Mouse (Mus musculus) stomach, embryonic 15.5 days (tissue): Measurements from ENCODE around the gene Fam129b. TPM values are rescaled to one million over a fixed set of nuclear protein-coding genes. Genes with fewer than 3 reads are reported as not detected.

Source experiments
- ATAC-seq: fragments of 200-750 bp; cut with Nextera tagmentation; 2 replicates; pipeline ENCODE4 v1.8.0; 2017; ENCODE audit warnings: low read depth, moderate number of reproducible peaks, moderate TSS enrichment; ENCODE audit not compliant: insufficient read depth, low FRiP score
- H3K27ac ChIP-seq: fragments of 300-500 bp; sonication (generic); 2 replicates; pipeline ENCODE4 v1.5.1; 2015; ENCODE audit warnings: mild to moderate bottlenecking, inconsistent platforms
- H3K27me3 ChIP-seq: fragments of 300-500 bp; sonication (generic); replicated peaks from 2 replicates; pipeline ENCODE4 v1.6.1; 2015; ENCODE audit warnings: inconsistent platforms
- H3K36me3 ChIP-seq: fragments of 300-500 bp; sonication (generic); 2 replicates; pipeline ENCODE4 v1.6.1; 2015; ENCODE audit warnings: inconsistent platforms
- H3K4me1 ChIP-seq: fragments of 300-500 bp; sonication (generic); 2 replicates; pipeline ENCODE4 v1.6.1; 2015; ENCODE audit warnings: inconsistent platforms
- H3K4me2 ChIP-seq: fragments of 300-500 bp; sonication (generic); 2 replicates; pipeline ENCODE4 v1.6.1; 2015; ENCODE audit warnings: mild to moderate bottlenecking, inconsistent platforms
- H3K4me3 ChIP-seq: fragments of 300-500 bp; sonication (generic); replicated peaks from 2 replicates; pipeline ENCODE4 v1.5.1; 2015; ENCODE audit warnings: inconsistent platforms
- H3K9ac ChIP-seq: fragments of 300-500 bp; sonication (generic); 2 replicates; pipeline ENCODE4 v1.6.1; 2015; ENCODE audit warnings: inconsistent platforms
- H3K9me3 ChIP-seq: fragments of 300-500 bp; sonication (generic); 2 replicates; pipeline ENCODE4 v1.6.1; 2016; ENCODE audit warnings: inconsistent platforms
- WGBS: fragments of 180-500 bp; shearing (Covaris S2); methylation state at CpG from one replicate; pipeline ENCODE4 v1.1.7; 2015; 5-methylcytosine and 5-hydroxymethylcytosine counted together
- polyA plus RNA-seq: library from polyadenylated mRNA; unstranded; fragments of >200 nt; fragmentation: Nextera tagmentation; extraction: Ambion mirVana; gene quantifications from 2 replicates; pipeline ENCODE4 v1.2.1, GENCODE M21; 2015

The Fam129b gene
- polyA plus RNA-seq, result 67.1 and 73.6 TPM in 2 replicates

- peaks cover 56% of the 10 kb centered on the region for H3K4me1 ChIP-seq
- H3K36me3 ChIP-seq, result no peaks in the 10 kb centered on the region
- H3K9me3 ChIP-seq, result no peaks in the 10 kb centered on the region
- no peaks in the 10 kb centered on the region for H3K27me3 ChIP-seq
- under 1% methylated on average over 60 of the region's 68 CpGs for WGBS
- H3K9ac ChIP-seq, result peak within 1 kb of the TSS; percentile 94
- peak within 1 kb of the TSS; percentile 95 for H3K27ac ChIP-seq
- ATAC-seq, result peak; percentile 82
- H3K4me3 ChIP-seq, result peak within 1 kb of the TSS; percentile 83
- peak within 1 kb of the TSS; percentile 85 for H3K4me2 ChIP-seq
Measured at GRCm38 (mm10) chr2:32875675-32876489, at the start of gene Fam129b. Fam129b (plus strand) TSS chr2:32876114.

DNA sequence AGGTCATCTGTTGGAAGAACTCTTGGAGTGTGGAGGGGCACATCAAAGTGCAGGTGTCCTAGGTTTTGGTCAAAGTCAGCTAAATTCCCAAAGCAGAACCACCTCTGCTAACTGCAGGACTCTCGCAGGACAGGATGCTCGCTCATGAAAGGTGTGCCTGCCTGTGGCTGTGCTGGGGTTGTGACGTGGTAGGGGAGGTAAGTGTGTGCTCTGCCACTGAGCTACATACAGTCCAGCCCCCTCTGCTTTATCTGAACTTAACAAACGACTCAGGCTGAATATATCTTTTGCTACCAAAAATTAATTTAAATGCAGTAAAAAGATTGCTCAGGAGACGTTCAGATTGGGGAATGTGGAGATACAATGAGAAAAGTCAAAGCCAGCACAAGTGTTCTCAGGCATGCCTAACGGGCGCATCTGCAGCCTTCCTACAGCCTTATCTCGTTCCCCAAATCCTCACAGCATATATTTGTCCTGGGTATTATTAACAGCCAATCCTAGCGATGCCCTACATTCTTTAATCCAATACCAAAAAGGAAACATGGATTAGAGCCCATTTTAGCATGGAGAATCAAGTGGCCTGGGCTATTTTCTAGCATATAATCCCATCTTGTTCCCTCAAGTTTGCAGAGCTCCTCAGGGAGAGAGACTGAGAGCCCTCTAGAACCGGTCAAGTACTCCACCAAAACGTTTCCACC, 46.8 kb upstream of the Fam129b start:
- no peaks in the 10 kb centered on the region for H3K36me3 ChIP-seq
- H3K4me2 ChIP-seq, result no peak overlapping the region
- no peak overlapping the region for H3K27ac ChIP-seq
- 73% methylated on average over 11 of the region's 11 CpGs for WGBS
- no peak for ATAC-seq
- H3K4me1 ChIP-seq, result peaks cover 4% of the 10 kb centered on the region; the same call in 1 of the 2 replicates
- no peak overlapping the region for H3K4me3 ChIP-seq
- H3K9me3 ChIP-seq, result no peaks in the 10 kb centered on the region
- no peak overlapping the region for H3K9ac ChIP-seq
- no peaks in the 10 kb centered on the region for H3K27me3 ChIP-seq

- Histone ChIP-seq H3K4me2 (peak overlapping the region; percentile 30; the same call in 1 of the 2 replicates), H3K27me3 (no peaks in the 10 kb centered on the region), H3K27ac (peak overlapping the region; percentile 77), H3K4me3 (no peak overlapping the region), H3K36me3 (no peaks in the 10 kb centered on the region), H3K9me3 (no peaks in the 10 kb centered on the region), H3K4me1 (peaks cover 11% of the 10 kb centered on the region), H3K9ac (no peak overlapping the region)
- ATAC-seq, result no peak
- 27% methylated on average over 7 of the region's 7 CpGs for WGBS
Measured at GRCm38 (mm10) chr2:32834496-32834895, 41.4 kb upstream of the Fam129b start.

DNA sequence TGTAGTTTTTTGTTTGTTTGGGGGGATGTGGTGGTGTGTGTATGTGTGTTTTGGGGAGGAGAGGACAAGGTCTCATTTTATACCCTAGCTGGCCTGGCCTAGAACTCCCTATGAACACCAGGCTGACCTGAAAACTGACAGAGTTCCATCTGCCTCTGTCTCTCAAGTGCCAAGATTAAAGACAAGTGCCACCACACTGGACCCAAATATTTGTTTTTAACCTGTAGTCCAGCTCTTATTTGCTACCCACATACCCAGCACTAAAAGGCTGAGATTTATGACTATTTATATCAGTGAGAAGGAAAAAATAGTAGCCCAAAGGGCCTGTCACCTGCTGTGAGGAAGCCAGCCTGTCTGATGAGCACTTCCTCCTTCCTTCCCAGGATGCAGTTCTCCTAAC, 40.3 kb upstream of the Fam129b start:
- no peak overlapping the region for H3K4me2 ChIP-seq
- H3K4me1 ChIP-seq, result peaks cover 11% of the 10 kb centered on the region
- H3K27ac ChIP-seq, result peak overlapping the region; percentile 77; the same call in 1 of the 2 replicates
- no peaks in the 10 kb centered on the region for H3K9me3 ChIP-seq
- ATAC-seq, result no peak
- H3K9ac ChIP-seq, result no peak overlapping the region
- H3K4me3 ChIP-seq, result no peak overlapping the region
- no peaks in the 10 kb centered on the region for H3K27me3 ChIP-seq
- H3K36me3 ChIP-seq, result no peaks in the 10 kb centered on the region

- Histone ChIP-seq H3K27me3 (no peaks in the 10 kb centered on the region), H3K9ac (no peak overlapping the region), H3K4me3 (no peak overlapping the region), H3K9me3 (no peaks in the 10 kb centered on the region), H3K4me1 (peaks cover 11% of the 10 kb centered on the region), H3K27ac (no peak overlapping the region), H3K4me2 (no peak overlapping the region), H3K36me3 (no peaks in the 10 kb centered on the region)
- ATAC-seq, result no peak
- 60% methylated on average over 9 of the region's 9 CpGs for WGBS
Measured at GRCm38 (mm10) chr2:32838147-32838884, 37.6 kb upstream of the Fam129b start.

- ATAC-seq, result no peak
- Histone ChIP-seq H3K36me3 (no peaks in the 10 kb centered on the region), H3K27me3 (no peaks in the 10 kb centered on the region), H3K4me2 (no peak overlapping the region), H3K9me3 (no peaks in the 10 kb centered on the region), H3K4me1 (peaks cover 11% of the 10 kb centered on the region), H3K27ac (no peak overlapping the region), H3K9ac (no peak overlapping the region), H3K4me3 (no peak overlapping the region)
- WGBS, result 67% methylated on average over 2 of the region's 2 CpGs
Measured at GRCm38 (mm10) chr2:32839261-32839660, 36.7 kb upstream of the Fam129b start.

DNA sequence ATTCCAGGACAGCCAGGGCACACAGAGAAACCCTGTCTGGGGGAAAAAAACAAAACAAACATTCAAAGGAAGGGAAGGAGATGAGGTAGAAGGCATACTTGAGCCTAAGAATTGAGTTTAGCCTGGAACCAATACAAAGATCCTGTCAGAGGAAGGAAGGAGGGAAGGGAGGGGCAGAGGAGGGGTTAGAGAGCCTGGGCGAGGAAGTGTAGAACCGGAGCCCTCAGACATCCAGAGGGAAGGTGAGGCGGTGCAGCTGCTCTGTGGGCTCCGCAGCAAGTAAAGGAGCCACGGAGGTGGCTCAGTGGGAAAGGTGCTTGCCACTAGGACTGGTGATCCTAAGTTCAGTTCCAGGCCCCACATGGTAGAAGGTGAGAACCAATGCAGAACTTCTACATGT, 34.8 kb upstream of the Fam129b start:
- H3K27me3 ChIP-seq, result no peaks in the 10 kb centered on the region
- no peak overlapping the region for H3K27ac ChIP-seq
- ATAC-seq, result no peak
- no peaks in the 10 kb centered on the region for H3K9me3 ChIP-seq
- 0 out of 2 replicates have a peak, but pooled peaks cover 7% of the 10 kb centered on the region for H3K4me1 ChIP-seq
- no peak overlapping the region for H3K9ac ChIP-seq
- WGBS, result 42% methylated on average over 5 of the region's 5 CpGs
- no peaks in the 10 kb centered on the region for H3K36me3 ChIP-seq
- no peak overlapping the region for H3K4me2 ChIP-seq
- no peak overlapping the region for H3K4me3 ChIP-seq

DNA sequence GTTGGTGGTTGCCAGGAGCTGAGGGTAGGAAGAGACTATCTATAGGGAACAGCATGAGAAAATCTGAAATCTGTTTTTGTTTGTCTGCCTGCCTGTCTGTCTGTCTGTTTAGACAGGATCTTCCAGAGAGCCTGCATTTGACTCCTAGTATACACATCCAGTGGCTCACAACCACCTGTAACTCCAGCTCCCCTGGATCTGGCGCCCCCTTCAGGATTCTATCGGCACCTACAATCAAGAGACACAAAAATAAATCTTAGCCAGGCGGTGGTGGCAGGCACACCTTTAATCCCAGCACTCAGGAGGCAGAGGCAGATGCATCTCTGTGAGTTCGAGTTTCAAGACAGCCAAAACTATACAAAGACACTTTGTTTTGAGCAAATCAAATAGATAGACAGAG, 33.4 kb upstream of the Fam129b start:
- Histone ChIP-seq H3K27ac (no peak overlapping the region), H3K4me1 (peaks cover 10% of the 10 kb centered on the region), H3K4me2 (no peak overlapping the region), H3K36me3 (no peaks in the 10 kb centered on the region), H3K27me3 (no peaks in the 10 kb centered on the region), H3K9me3 (no peaks in the 10 kb centered on the region), H3K4me3 (no peak overlapping the region), H3K9ac (no peak overlapping the region)
- WGBS, result 43% methylated on average over 4 of the region's 4 CpGs
- ATAC-seq, result no peak

DNA sequence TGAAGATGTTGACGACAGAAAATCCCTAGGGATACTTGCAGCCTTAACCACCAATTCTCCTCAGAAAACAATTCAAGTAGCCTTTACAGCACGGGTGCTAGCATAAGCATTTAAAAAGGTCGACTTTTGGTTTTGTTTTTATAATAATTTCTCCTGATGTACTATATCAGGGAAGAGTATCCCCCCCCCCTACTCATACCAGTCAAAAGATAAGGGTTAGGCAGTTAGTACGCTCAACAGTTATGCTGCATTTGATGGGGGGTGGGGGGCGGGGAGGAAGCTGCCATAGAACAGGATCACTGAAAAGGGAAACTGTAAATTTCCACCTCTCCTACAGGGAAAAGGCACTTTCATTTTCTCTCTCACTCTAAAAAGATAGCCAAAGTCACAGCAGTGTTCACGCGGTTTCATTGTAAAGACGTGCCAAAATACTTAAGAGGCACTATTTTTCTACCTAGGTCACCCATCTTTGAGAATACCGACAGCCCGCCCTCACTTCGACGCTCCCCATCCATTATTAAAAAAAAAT, 30.3 kb upstream of the Fam129b start:
- 5% methylated on average over 12 of the region's 12 CpGs for WGBS
- peak overlapping the region; percentile 91 for H3K4me2 ChIP-seq
- H3K4me3 ChIP-seq, result peak overlapping the region; percentile 76
- H3K36me3 ChIP-seq, result no peaks in the 10 kb centered on the region
- no peak for ATAC-seq
- H3K9ac ChIP-seq, result peak overlapping the region; percentile 55; the same call in 1 of the 2 replicates
- H3K9me3 ChIP-seq, result no peaks in the 10 kb centered on the region
- H3K4me1 ChIP-seq, result peaks cover 10% of the 10 kb centered on the region
- peak overlapping the region; percentile 83; the same call in 1 of the 2 replicates for H3K27ac ChIP-seq
- no peaks in the 10 kb centered on the region for H3K27me3 ChIP-seq

DNA sequence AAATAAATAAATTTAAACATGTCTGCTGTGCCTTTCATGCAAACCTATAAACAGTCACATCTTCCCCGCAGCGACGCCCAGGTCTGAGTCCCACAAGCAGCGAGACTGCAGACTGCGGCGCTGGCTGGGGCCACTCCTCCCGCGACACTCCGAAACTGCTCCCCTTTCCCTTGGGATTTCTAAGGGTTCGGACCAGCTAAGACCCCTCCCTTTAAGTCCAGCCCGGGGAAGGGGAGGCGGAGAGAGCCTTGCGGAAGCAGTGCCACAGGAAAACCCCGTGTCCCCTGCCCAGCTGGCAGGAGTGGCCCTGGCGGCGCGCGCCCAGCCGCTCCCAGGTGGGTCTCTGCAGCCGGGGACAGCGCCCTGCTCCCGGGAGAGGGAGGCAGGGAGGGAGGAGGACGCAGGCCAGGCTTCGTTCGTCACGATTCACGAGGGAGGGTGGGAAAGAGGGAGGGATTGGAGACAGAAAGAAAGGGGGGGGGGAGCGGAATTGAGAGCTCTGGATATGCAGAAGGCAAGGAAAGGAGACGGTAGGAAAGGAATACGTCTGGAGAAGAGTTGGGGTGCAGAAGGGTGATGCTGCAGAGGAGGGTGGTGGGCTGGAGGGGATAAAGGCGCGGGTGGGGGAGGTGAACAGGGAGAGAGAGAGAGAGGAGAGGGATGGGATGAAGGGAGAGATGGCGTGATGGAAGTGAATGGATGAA, 29.7 kb upstream of the Fam129b start:
- 0 out of 2 replicates have a peak, but pooled peaks have one; percentile 13 for ATAC-seq
- no peaks in the 10 kb centered on the region for H3K27me3 ChIP-seq
- peak overlapping the region; percentile 83 for H3K27ac ChIP-seq
- no peaks in the 10 kb centered on the region for H3K9me3 ChIP-seq
- peak overlapping the region; percentile 76 for H3K4me3 ChIP-seq
- WGBS, result under 1% methylated on average over 33 of the region's 33 CpGs
- H3K4me1 ChIP-seq, result peaks cover 10% of the 10 kb centered on the region
- H3K4me2 ChIP-seq, result peak overlapping the region; percentile 91
- peak overlapping the region; percentile 55; the same call in 1 of the 2 replicates for H3K9ac ChIP-seq
- no peaks in the 10 kb centered on the region for H3K36me3 ChIP-seq
